Mouse (Mus musculus): Measurements from ENCODE around the gene Arhgef10l.

DNA sequence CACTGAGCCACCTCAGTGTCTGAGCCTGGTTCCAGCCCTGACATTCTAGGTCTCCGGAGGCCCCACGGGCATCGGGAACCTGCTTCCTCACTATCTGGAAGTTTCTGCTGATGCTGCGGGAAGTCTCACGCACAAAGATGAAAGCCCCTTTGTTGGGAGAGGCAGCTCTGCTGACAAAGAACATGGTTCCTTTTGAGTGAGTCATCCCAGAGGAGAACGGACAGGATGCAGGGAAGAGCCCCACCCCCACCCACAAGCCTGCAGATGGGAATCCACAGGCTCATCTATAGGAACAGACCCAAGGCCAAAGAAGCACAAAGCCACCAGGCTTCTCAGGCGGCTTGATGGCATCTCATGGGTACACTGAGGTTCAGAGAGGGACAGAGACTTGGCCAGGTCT, 165.0 kb downstream of the Arhgef10l start:
- TF ChIP-seq CEBPB (IDR thresholded peaks at IDR 0.05; ENCODE audit: insufficient read depth, poor library complexity, severe bottlenecking) (no peak), MYOG (IDR thresholded peaks at IDR 0.05; ENCODE audit: control insufficient read depth in 1 of 3, insufficient read depth in 1 of 3, insufficient read length in 2 of 3, low read depth in 2 of 3) (no peak), E2F4 (IDR thresholded peaks at IDR 0.05; ENCODE audit: insufficient read depth) (no peak), POLR2A (IDR thresholded peaks at IDR 0.05; ENCODE audit: insufficient read length, low read depth) (no peak)
